Mouse (Mus musculus): ENCODE measurements around the gene Sgcd. TPM values are rescaled to one million over a fixed set of nuclear protein-coding genes. Genes with fewer than 3 reads are reported as not detected.

The Sgcd gene
- total RNA-seq, 2 experiments from 2014 or later, result 11.4 to 17.4 TPM

DNA sequence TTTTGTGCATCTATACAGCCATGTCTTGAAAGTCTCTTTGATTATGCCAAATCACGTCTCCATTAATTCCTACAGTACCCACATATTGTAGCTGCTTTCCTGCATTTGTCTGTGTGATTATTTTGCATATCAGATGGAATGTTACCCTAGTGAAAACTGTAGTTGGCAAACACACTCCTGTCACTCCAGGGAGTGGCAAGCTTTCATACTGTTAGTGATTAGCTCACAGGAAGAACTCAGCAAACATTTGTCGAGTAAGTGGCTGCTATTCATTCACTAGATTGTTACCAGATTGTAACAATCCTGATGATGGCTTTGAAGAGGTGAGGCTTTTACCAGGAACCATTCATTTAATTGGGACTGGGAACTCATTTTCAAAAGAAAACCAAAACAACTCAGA is 645.3 kb downstream of the Sgcd start:
- DNase-seq (ENCODE audit: low spot score in 2 of 2), result no peak
- intact Hi-C loops (cut with DNase I), result no loop called here

DNA sequence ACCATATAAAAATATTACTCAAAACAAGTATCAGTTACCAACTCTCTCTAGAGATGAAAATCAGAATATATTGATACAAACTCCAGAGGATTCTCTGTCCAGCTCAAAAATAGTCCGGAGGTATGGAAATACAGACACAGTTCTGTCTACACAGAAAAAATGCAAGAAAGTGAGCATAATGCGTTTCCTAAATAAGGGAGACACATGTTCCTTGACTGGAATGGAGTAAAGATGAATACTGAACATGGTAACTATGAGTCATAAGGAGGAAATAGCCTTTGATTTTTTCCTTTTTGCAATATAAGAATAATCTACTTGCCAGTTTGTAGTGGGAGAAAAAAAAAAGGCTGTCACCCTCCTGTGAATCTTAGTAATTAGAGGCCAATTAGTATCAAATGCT is 655.1 kb downstream of the Sgcd start:
- intact Hi-C loops (cut with DNase I), result no loop called here
- no peak for DNase-seq (ENCODE audit: low spot score in 2 of 2)

DNA sequence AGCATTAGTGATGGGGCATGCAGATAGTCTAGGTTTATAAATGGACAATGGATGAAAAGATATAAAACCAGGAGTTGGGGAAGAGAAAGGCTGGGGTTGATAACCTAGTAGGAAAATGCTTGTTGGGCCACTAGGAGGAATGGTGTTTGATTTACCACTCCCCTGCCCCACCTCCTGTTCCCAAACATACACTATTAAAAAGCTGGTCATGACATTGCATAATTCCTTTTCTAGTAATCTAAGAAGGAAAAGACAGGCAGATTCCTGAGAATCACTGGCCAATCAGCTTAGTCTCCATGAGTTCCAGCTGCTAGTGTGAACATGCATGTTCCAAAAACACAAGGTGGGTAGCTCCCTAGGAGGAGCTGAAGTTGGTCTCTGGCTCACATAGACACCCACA is 683.2 kb downstream of the Sgcd start:
- intact Hi-C loops (cut with DNase I), result no loop called here
- no peak for DNase-seq (ENCODE audit: low spot score in 2 of 2)

DNA sequence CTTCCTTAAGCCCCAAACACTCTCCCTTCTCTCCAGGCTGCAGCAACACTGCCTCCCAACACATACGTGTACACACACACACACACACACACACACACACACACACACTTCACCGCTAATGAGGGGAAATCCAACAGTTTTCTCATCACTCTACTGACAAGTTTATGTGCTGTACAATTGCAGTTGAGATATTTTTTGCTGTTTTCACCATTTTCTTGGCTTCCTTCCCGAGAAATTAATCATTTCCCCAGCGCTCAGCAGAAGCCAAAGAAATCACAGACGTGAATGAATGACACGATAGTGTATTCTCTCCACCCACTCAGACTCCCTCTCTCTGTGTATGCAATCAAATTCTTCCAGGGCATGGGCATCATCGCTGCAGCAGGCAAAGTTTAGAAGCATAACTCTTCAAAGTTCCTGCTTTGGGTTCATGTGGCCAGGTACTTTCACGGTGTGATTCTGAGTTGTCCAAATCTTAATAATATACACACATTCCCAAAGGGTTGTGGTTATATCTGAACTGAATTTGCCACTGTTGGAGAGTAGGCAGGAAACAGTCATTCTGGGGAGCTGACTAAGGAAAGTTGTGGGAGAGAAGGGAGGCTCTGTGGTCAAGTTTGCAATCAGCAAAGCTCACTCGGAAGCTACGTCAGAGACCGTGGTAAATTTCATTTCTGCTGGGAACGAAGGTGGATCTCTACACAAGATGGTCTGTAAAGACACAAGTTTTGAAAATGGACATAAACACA is 683.9 kb downstream of the Sgcd start:
- peak; percentile 11 to 21 for DNase-seq (ENCODE audit: low spot score in 2 of 2)
- intact Hi-C loops (cut with DNase I), result no loop called here

DNA sequence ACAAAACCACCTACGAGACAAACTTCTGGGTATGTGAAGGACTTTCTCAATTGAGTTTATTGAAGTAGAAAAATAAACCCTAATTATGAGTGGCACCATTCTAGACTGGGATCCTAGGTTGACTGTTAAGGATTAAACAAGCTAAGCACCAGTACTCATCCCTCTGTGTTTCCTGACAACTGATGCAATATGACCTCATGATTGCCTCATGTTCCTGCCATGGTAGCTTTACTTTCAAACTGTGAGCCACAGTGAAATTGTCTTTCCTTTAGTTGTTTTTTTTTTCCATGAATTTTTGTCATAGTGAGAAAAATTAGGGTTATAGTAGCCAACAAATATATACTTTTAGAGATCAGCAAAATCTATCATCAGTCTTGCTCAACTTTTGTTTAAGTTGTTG is 689.0 kb downstream of the Sgcd start:
- intact Hi-C loops (cut with DNase I), result no loop called here
- DNase-seq (ENCODE audit: low spot score in 2 of 2), result no peak

DNA sequence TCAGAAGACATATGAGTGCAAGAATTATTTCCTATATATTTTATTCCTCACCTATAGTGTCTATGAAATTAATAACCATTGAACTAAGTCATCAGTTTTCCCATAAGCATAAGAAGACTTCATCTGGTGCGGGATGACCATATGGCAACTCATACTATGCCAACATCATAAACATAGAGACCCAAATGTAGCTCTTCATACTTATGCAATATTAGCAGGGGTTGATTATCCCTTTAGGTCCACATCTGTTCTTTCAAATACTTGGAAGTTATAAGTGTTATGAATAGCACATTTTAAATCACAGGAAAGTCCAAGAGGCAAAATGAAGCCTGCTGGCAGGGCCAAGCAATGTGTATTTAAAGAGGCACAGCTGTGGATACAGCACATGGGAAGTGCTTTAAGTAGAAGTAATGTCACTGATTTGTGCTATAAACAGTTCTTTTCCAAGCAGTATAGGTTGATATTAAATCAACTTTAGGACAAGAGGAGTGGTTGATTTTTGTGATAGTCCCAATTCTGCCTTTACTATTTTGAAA is 690.9 kb downstream of the Sgcd start:
- no peak for DNase-seq (ENCODE audit: low spot score in 2 of 2)
- intact Hi-C loops (cut with DNase I), result no loop called here

DNA sequence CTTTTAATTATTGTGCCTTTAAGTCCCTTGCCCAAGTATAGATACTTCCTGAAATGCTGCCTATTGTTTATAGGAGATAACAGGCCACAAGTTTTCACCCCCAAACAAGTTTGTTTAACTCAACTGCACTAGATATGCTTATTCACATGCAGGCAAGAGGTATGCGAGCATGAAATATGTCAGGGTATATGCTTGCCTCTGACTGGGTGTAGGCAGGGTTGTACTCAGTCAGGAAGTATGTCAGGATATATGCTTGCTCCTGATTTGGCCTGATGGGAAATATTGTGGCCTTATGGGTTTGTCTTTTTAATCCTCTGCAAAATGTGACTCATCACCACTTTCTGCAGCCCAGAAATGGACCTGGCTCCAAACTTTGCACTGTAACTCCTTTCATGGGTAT is 694.0 kb downstream of the Sgcd start:
- intact Hi-C loops (cut with DNase I), result no loop called here
- DNase-seq (ENCODE audit: low spot score in 2 of 2), result no peak

DNA sequence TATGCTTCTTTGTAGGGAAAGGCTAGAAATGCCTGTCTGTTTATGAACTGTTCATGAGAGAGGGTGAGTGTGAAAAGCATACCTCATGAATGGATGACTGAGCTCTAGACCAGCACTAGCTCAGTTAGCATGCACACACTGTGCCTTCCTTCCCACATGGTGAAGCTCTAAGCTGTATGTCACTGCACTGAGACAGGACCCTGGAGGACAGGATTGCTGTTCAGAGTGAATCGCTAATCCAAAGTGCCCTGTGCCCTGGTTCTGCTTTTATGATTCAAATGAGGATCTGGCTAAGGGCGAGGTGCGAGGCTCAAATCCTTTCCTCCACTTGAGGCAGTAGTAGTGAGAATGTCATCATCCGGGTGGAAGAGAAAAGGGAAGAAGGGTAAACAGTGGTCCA is 712.2 kb downstream of the Sgcd start:
- intact Hi-C loops (cut with DNase I), result no loop called here
- no peak for DNase-seq (ENCODE audit: low spot score in 2 of 2)

DNA sequence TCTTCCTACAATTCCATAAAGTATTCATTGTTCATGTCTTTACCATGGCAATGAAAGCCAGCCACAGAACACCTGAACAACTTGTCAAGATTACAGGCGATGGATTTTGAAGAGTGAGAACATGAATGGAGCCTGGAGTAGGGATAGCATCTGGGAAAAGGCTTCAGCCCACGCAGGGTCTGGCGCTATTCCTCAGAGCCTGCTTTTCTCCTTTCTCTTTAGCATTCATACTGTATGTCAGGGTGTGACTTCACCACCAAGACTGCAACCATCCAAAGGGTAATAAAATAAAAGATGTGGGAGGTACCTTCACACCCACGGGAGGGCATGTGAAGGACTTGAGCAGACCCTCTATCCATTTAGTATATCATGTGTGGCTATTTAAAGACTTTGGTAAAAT is 720.2 kb downstream of the Sgcd start:
- DNase-seq (ENCODE audit: low spot score in 2 of 2), result peak in 1 of 2 experiments; percentile 29
- intact Hi-C loops (cut with DNase I), result no loop called here

DNA sequence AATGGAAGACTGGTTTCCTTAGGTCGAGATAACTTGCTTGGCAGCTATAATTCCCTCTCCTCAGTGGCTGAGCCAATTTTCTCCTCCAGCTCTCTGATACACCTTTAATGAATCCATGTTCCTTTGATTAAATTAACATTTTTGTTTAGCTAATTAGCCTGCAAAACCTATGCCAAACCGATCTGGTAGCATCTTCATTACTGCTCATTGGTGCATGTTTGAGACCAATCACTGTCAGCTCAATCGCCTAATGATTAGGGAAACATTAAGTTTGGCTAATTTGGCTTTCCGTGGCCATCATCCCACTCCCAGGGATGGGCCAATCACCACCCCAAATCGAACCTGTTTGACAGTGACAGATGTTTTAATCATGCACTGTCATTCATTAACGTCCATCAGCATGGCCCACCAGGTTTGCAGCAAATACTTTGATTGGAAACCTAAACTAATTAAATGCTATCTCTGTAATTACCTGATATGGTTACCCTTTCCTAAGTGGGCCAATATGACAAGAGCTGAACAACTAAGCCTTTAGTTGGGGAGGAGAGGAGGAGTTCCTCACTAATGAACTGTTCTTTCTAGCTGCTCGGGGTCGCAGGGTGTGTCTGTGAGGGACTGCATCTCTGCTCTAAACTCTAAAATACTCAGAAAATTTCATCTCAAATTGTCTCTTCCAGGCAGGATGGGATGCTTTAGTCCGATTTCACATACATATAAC is 724.3 kb downstream of the Sgcd start:
- no peak for DNase-seq (ENCODE audit: low spot score in 2 of 2)
- intact Hi-C loops (cut with DNase I), result no loop called here

DNA sequence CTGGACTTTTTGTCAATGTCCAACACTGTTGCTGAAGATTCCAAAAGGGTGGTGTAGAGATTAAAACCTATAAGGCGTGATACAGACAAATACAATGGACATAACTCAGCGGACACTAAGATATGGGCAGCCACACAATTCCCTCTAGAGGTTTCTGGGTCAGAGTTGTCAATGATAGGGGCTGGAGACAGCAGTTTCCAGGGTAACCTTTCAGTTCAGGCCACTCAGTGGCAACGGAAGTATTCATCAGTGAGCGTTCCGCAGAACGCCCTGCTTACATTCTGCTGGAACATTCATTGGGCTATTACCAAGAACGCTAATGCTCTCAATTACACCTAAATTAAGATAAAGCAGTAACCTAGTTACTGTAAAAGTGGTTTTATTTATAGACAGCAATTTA is 738.5 kb downstream of the Sgcd start:
- intact Hi-C loops (cut with DNase I), result no loop called here
- no peak for DNase-seq (ENCODE audit: low spot score in 2 of 2)

DNA sequence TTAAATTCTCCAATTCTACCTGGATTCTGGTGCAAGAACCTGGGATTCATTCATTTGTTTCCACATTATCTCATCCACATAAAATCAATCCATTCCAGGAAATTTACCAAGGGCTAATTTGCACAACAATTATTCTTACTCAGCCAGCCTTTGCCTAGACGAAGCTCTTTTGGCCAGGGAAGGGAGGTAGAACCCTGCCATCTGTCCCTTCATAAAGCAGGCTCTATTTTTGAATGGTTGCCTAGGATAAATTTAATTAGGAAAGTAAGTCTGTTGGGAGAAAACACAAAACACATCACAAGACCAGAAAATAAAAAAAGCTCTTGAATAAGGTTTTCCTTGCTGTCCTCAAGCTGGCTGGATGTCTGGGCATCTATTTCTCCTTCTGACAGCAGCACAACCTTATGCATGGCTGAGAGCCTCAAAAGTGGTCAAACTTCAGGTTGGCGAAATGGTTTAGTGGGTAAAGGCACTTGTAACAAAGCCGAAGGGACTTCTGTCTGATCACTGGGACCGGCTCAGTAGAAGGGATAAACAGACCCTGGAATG is 740.4 kb downstream of the Sgcd start:
- intact Hi-C loops (cut with DNase I), result no loop called here
- DNase-seq (ENCODE audit: low spot score in 2 of 2), result no peak

DNA sequence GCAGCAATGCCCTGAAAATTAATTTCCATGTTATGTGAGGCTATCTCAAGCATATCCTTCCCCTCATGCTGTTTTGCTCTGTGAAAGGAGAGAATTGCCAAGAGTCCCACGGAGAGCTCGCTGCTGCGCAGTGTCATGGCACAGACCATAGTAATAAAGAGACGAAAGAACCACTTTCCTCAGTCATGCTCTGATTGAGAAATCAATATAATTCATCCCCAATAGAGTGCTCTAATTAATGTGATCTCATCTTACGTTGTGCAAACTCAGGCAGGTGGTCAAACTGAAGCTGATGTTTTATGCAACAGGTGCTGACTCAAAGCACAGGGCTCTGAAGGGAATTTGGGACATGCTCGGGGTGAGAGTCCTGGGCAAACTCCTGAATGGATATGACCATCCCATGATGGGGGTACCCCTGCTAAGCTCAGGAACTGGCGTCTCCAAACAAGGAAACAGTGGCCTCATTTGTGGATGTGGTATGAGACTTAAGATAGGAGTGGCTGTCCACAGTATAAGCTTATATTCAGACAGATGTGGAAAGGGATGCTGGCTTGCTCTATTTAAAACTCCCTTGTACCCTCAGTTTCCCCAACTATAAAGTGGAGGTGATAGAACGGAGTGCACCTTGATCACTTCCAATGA is 740.9 kb downstream of the Sgcd start:
- intact Hi-C loops (cut with DNase I), result no loop called here
- DNase-seq (ENCODE audit: low spot score in 2 of 2), result no peak

DNA sequence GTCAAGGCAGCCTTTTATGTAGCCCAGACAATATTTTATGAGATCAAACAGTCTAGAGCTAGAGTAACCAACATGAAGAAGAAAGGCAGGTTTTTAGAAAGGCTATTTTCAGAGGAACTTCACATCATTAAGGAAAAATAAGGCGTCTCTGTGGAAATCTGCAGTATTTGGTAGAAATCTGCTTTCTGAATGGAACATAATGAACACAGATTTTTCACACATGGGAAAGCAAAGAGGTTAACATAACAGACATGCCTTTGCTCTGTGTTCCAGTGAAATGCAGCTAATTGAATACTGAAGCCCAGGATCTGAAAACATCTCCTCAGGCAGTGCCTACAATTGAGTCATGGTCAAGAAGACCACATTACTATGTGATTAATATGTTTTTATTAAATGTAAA is 746.4 kb downstream of the Sgcd start:
- intact Hi-C loops (cut with DNase I), result no loop called here
- no peak for DNase-seq (ENCODE audit: low spot score in 2 of 2)

DNA sequence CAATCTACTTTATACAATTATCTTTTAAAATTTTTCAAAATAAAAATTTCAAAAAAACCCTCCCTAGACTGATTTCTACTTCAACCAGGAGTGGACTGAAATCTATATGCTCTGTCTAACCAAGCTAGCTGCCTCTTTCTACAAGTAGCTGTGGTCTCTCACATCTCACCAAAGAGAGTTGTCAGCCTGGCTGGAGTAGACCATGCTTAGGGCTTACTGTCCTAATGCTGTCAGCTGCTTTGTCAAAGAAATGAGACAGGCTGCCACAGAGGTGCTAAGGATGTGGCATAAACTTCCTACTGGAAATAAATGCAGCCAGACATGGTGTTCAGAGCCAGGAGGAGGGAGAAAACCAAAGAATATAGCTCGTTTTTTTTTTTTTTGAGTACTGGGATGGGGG is 760.5 kb downstream of the Sgcd start:
- intact Hi-C loops (cut with DNase I), result no loop called here
- no peak for DNase-seq (ENCODE audit: low spot score in 2 of 2)

DNA sequence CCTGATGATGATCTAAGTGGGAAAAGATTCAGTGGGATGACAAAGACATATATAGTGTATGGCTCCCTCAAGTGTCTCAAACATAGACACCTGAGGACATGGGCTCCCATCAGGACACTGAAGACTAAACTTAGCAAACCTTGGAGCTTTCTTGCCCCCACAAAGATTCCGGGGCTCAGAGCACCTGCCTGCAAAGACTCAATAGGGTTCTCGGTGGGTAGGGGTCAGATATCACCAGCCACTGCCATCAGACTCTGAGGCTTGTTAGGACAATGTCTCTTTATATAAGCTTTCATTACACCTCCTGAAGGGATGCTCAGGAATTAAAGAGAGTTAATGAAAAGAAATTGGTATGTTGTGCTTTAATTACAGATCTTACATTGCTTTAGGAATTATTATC is 764.6 kb downstream of the Sgcd start:
- DNase-seq (ENCODE audit: low spot score in 2 of 2), result no peak
- intact Hi-C loops (cut with DNase I), result no loop called here

DNA sequence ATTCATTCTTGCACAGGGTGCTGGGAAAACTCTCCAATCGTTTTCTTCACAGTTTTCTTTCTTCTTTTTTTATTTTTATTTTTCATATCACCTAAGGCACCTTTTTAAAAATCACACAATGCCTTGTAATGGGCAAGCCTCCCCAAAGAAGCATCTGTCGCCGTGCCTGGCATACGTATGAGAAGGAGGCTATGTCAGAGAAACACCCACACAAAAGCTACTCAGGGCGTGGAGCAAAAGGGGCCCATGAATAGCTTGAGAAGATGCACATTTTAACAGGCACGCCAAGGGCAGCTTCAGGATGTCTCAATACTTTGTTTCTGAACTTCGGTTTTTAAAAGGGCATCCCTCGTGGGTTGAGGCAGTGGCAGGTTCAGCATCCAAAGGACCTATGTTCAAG is 777.2 kb downstream of the Sgcd start:
- no peak for DNase-seq (ENCODE audit: low spot score in 2 of 2)
- intact Hi-C loops (cut with DNase I), result no loop called here

DNA sequence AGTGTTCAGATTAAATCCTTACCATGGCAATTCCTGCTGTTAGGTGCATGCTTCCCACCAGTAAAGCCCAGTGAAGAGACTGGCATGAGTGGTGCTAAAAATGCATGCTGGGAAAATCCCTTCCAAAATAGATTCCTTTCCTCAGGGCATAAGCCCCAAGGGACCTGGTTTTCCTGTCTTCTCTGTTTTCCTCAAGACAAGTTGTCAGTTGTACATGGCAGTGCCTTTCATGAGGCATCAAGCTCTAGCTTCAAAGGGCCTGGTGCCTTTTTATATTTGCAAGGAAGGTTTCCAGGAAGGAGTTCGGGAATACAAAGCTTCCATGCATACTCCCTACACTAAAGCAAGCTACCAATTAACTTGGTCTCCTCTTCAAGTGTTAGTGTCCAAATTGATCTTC is 782.3 kb downstream of the Sgcd start:
- intact Hi-C loops (cut with DNase I), result no loop called here
- no peak for DNase-seq (ENCODE audit: low spot score in 2 of 2)

DNA sequence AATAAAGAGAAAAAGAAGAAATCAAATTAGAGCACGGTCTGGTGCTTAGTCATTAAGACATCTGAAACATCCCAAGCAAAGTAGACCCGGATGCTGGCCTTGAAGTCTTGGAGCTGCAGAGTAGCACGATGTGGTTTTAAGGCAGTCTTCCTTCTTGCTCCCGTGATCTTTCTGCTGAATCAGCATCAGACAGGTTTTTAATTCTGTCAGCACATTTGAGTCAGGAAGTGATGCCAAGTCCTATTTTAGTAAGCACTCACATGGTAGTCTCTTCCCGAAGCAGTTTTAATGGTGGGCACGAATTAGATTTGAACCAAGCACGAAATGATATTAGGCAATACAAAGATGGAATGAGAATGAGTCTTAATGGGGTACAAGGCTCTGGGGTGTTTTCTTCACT is 789.7 kb downstream of the Sgcd start:
- intact Hi-C loops (cut with DNase I), result no loop called here
- DNase-seq (ENCODE audit: low spot score in 2 of 2), result no peak

DNA sequence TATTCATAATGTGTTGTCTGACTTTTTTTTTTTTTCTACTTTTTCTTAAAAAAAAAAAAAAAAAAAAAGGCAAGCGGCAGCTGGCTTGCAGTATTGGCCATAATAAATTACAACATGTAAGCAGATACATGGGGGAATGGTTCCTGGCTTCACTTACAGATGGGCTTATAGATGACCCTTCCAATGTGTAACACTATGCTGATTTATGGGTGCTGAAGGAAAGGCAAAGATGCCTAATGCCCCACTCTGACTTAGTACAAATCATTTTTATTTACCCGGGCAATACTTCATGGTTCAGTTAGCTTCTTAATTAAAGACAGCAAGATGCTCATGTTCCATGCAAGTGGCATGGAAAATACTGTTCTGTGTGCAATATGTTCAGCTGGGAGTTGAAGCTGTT is 800.2 kb downstream of the Sgcd start:
- DNase-seq (ENCODE audit: low spot score in 2 of 2), result no peak
- intact Hi-C loops (cut with DNase I), result no loop called here

DNA sequence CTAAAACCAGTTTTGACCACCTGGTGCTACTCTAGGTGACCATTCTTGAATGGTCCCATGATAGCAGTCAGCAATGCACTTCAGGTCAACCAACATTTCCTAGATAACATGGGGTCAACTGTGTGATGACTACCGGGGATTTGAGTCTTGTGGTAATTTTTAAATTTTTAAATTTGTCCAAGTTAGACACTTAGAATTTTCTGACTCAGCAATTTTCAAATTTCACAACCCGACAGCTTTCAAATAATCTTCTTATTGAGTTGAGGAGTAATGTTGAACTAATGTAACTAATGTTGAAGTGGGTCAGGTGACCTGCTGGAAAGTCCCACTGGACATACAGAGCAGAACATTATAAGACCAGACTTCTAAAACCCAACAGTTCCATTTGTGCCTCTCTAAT is 813.8 kb downstream of the Sgcd start:
- DNase-seq (ENCODE audit: low spot score in 2 of 2), result no peak
- intact Hi-C loops (cut with DNase I), result no loop called here

All from left cerebral cortex, postnatal 36 days (tissue).